Mouse (Mus musculus): ENCODE measurements around the gene Trim34b. TPM values are rescaled to one million over a fixed set of nuclear protein-coding genes. Genes with fewer than 3 reads are reported as not detected.
A peak's percentile ranks its signal among the peaks of the same experiment; 100 is the strongest.
"Not testable (repeated sequence)": the region's sequence is repeated elsewhere in the genome, so short reads cannot be mapped to it uniquely, and the experiment has no call there.

Trim34b gene
- polyA plus RNA-seq, 1 experiment from 2014 or later: not detected

- 83% methylated on average over 2 of the region's 4 CpGs for WGBS
- H3K27ac ChIP-seq (ENCODE audit: low read depth, low read length); H3K27me3 ChIP-seq (ENCODE audit: control insufficient read depth, insufficient read depth, low read length); H3K9ac ChIP-seq (ENCODE audit: low read length); H3K36me3 ChIP-seq (ENCODE audit: control insufficient read depth, insufficient read depth, low read length); H3K4me1 ChIP-seq (replicated peaks; ENCODE audit: control insufficient read depth, insufficient read depth, low read length); DNase-seq (ENCODE audit: low spot score); H3K9me3 ChIP-seq (ENCODE audit: control insufficient read depth, low read length); H3K4me2 ChIP-seq (ENCODE audit: low read depth, low read length, severe bottlenecking); ATAC-seq (replicated peaks; ENCODE audit: low FRiP score); H3K4me3 ChIP-seq (ENCODE audit: low read depth, low read length): not testable (repeated sequence)
Measured at GRCm38 (mm10) chr7:104340744-104341143, 11.5 kb downstream of the Trim34b start.

GRCm38 (mm10) chr7:104348043-104348442, 18.8 kb downstream of the Trim34b start:
- not testable (repeated sequence) for H3K9me3 ChIP-seq (ENCODE audit: control insufficient read depth, low read length); H3K9ac ChIP-seq (ENCODE audit: low read length); H3K36me3 ChIP-seq (ENCODE audit: control insufficient read depth, insufficient read depth, low read length); H3K4me3 ChIP-seq (ENCODE audit: low read depth, low read length); H3K4me1 ChIP-seq (replicated peaks; ENCODE audit: control insufficient read depth, insufficient read depth, low read length); H3K4me2 ChIP-seq (ENCODE audit: low read depth, low read length, severe bottlenecking); ATAC-seq (replicated peaks; ENCODE audit: low FRiP score); H3K27ac ChIP-seq (ENCODE audit: low read depth, low read length); H3K27me3 ChIP-seq (ENCODE audit: control insufficient read depth, insufficient read depth, low read length); DNase-seq (ENCODE audit: low spot score)
- WGBS: 91% methylated on average over 4 of the region's 4 CpGs

- peak; percentile 97 for ATAC-seq (replicated peaks; ENCODE audit: low FRiP score)
- peak; percentile 71 for DNase-seq (ENCODE audit: low spot score)
- H3K9me3 ChIP-seq (ENCODE audit: control insufficient read depth, low read length): no peaks in the 10 kb centered on the region
- peak within 1 kb of the TSS; percentile 45 for H3K4me2 ChIP-seq (ENCODE audit: low read depth, low read length, severe bottlenecking)
- WGBS: 10% methylated on average over 14 of the region's 14 CpGs
- no peaks in the 10 kb centered on the region for H3K27me3 ChIP-seq (ENCODE audit: control insufficient read depth, insufficient read depth, low read length)
- no peaks in the 10 kb centered on the region; the same call in 1 of the 2 replicates for H3K4me1 ChIP-seq (replicated peaks; ENCODE audit: control insufficient read depth, insufficient read depth, low read length)
- H3K36me3 ChIP-seq (ENCODE audit: control insufficient read depth, insufficient read depth, low read length): no peaks in the 10 kb centered on the region
- no peak within 1 kb of the TSS; the same call in 1 of the 2 replicates for H3K9ac ChIP-seq (ENCODE audit: low read length)
- H3K27ac ChIP-seq (ENCODE audit: low read depth, low read length): no peak within 1 kb of the TSS
- peak within 1 kb of the TSS; percentile 25; the same call in 1 of the 2 replicates for H3K4me3 ChIP-seq (ENCODE audit: low read depth, low read length)
Measured at GRCm38 (mm10) chr7:104352717-104353599, 23.7 kb downstream of the Trim34b start, which contains the start of gene Trim12c. Gene Trim12c (minus strand): TSS chr7:104353362.

- ATAC-seq (replicated peaks; ENCODE audit: low FRiP score) (no peak), DNase-seq (ENCODE audit: low spot score) (no peak)
- Histone ChIP-seq H3K4me2 (ENCODE audit: low read depth, low read length, severe bottlenecking) (no peak overlapping the region), H3K27me3 (ENCODE audit: control insufficient read depth, insufficient read depth, low read length) (no peaks in the 10 kb centered on the region), H3K9ac (ENCODE audit: low read length) (no peak overlapping the region), H3K36me3 (ENCODE audit: control insufficient read depth, insufficient read depth, low read length) (no peaks in the 10 kb centered on the region), H3K4me3 (ENCODE audit: low read depth, low read length) (no peak overlapping the region), H3K9me3 (ENCODE audit: control insufficient read depth, low read length) (no peaks in the 10 kb centered on the region), H3K4me1 (replicated peaks; ENCODE audit: control insufficient read depth, insufficient read depth, low read length) (no peaks in the 10 kb centered on the region; the same call in 1 of the 2 replicates), H3K27ac (ENCODE audit: low read depth, low read length) (no peak overlapping the region)
- WGBS: 75% methylated on average over 2 of the region's 2 CpGs
Measured at GRCm38 (mm10) chr7:104353600-104353967, 24.3 kb downstream of the Trim34b start.

- Histone ChIP-seq H3K27ac (ENCODE audit: low read depth, low read length) (no peak overlapping the region), H3K9me3 (ENCODE audit: control insufficient read depth, low read length) (no peaks in the 10 kb centered on the region), H3K4me1 (replicated peaks; ENCODE audit: control insufficient read depth, insufficient read depth, low read length) (no peaks in the 10 kb centered on the region), H3K4me3 (ENCODE audit: low read depth, low read length) (no peak overlapping the region), H3K27me3 (ENCODE audit: control insufficient read depth, insufficient read depth, low read length) (no peaks in the 10 kb centered on the region), H3K4me2 (ENCODE audit: low read depth, low read length, severe bottlenecking) (no peak overlapping the region), H3K36me3 (ENCODE audit: control insufficient read depth, insufficient read depth, low read length) (no peaks in the 10 kb centered on the region), H3K9ac (ENCODE audit: low read length) (no peak overlapping the region)
- DNase-seq (ENCODE audit: low spot score) (no peak), ATAC-seq (replicated peaks; ENCODE audit: low FRiP score) (no peak)
Measured at GRCm38 (mm10) chr7:104366339-104366738, 37.1 kb downstream of the Trim34b start.

GRCm38 (mm10) chr7:104369736-104370414, 40.6 kb downstream of the Trim34b start, which contains the start of gene Trim30b:
Gene Trim30b (minus strand): TSS chr7:104369884.
- DNase-seq (ENCODE audit: low spot score): no peak
- 67% methylated on average over 1 of the region's 1 CpGs for WGBS
- no peak within 1 kb of the TSS for H3K27ac ChIP-seq (ENCODE audit: low read depth, low read length)
- H3K9me3 ChIP-seq (ENCODE audit: control insufficient read depth, low read length): no peaks in the 10 kb centered on the region
- no peaks in the 10 kb centered on the region for H3K36me3 ChIP-seq (ENCODE audit: control insufficient read depth, insufficient read depth, low read length)
- H3K4me2 ChIP-seq (ENCODE audit: low read depth, low read length, severe bottlenecking): no peak within 1 kb of the TSS
- H3K27me3 ChIP-seq (ENCODE audit: control insufficient read depth, insufficient read depth, low read length): no peaks in the 10 kb centered on the region
- no peak within 1 kb of the TSS for H3K4me3 ChIP-seq (ENCODE audit: low read depth, low read length)
- ATAC-seq (replicated peaks; ENCODE audit: low FRiP score): no peak
- no peak within 1 kb of the TSS for H3K9ac ChIP-seq (ENCODE audit: low read length)
- no peaks in the 10 kb centered on the region for H3K4me1 ChIP-seq (replicated peaks; ENCODE audit: control insufficient read depth, insufficient read depth, low read length)

Other genes starting within 250 kb of the Trim34b start
- not detected in 2 replicates for gene Olfr645, start 244.0 kb upstream of the Trim34b start, polyA plus RNA-seq (2014; fragmentation: Nextera tagmentation; extraction: Ambion mirVana)
- gene Olfr646, start 224.6 kb upstream of the Trim34b start, polyA plus RNA-seq (2014; fragmentation: Nextera tagmentation; extraction: Ambion mirVana): not detected in 2 replicates
- not detected in 2 replicates for gene Ubqln5, start 199.6 kb upstream of the Trim34b start, polyA plus RNA-seq (2014; fragmentation: Nextera tagmentation; extraction: Ambion mirVana)
- gene Olfr643, start 192.1 kb upstream of the Trim34b start, polyA plus RNA-seq (2014; fragmentation: Nextera tagmentation; extraction: Ambion mirVana): not detected in 2 replicates
- not detected in 2 replicates for gene Ubqln3, start 186.2 kb upstream of the Trim34b start, polyA plus RNA-seq (2014; fragmentation: Nextera tagmentation; extraction: Ambion mirVana)
- not detected in 2 replicates for gene Ubqlnl, start 178.9 kb upstream of the Trim34b start, polyA plus RNA-seq (2014; fragmentation: Nextera tagmentation; extraction: Ambion mirVana)
- not detected in 2 replicates for gene Olfm5, start 164.6 kb upstream of the Trim34b start, polyA plus RNA-seq (2014; fragmentation: Nextera tagmentation; extraction: Ambion mirVana)
- 0.27 and 0.40 TPM in 2 replicates for gene Olfr648, start 146.1 kb upstream of the Trim34b start, polyA plus RNA-seq (2014; fragmentation: Nextera tagmentation; extraction: Ambion mirVana)
- gene Olfr649, start 133.5 kb upstream of the Trim34b start, polyA plus RNA-seq (2014; fragmentation: Nextera tagmentation; extraction: Ambion mirVana): not detected in 2 replicates
- gene Trim6, start 110.7 kb upstream of the Trim34b start, polyA plus RNA-seq (2014; fragmentation: Nextera tagmentation; extraction: Ambion mirVana): 2.7 and 3.3 TPM in 2 replicates
- gene Trim34a, start 85.0 kb upstream of the Trim34b start, polyA plus RNA-seq (2014; fragmentation: Nextera tagmentation; extraction: Ambion mirVana): 0.64 and 1.1 TPM in 2 replicates
- gene Trim5, start 41.4 kb upstream of the Trim34b start, polyA plus RNA-seq (2014; fragmentation: Nextera tagmentation; extraction: Ambion mirVana): 0.12 TPM in 1 of 2 replicates, not detected in the other
- 1.5 and 1.7 TPM in 2 replicates for gene Trim12a, start 14.0 kb upstream of the Trim34b start, polyA plus RNA-seq (2014; fragmentation: Nextera tagmentation; extraction: Ambion mirVana)
- gene Trim12c, start 23.9 kb downstream of the Trim34b start, polyA plus RNA-seq (2014; fragmentation: Nextera tagmentation; extraction: Ambion mirVana): 0.69 and 0.75 TPM in 2 replicates
- not detected in 2 replicates for gene Trim30b, start 40.4 kb downstream of the Trim34b start, polyA plus RNA-seq (2014; fragmentation: Nextera tagmentation; extraction: Ambion mirVana)
- 0.16 TPM in 1 of 2 replicates, not detected in the other for gene Trim30c, start 71.4 kb downstream of the Trim34b start, polyA plus RNA-seq (2014; fragmentation: Nextera tagmentation; extraction: Ambion mirVana)
- gene Trim30a, start 135.7 kb downstream of the Trim34b start, polyA plus RNA-seq (2014; fragmentation: Nextera tagmentation; extraction: Ambion mirVana): 0.33 and 0.45 TPM in 2 replicates
- 0.08 TPM in 1 of 2 replicates, not detected in the other for gene Trim30d, start 178.4 kb downstream of the Trim34b start, polyA plus RNA-seq (2014; fragmentation: Nextera tagmentation; extraction: Ambion mirVana)
- gene Olfr651, start 220.7 kb downstream of the Trim34b start, polyA plus RNA-seq (2014; fragmentation: Nextera tagmentation; extraction: Ambion mirVana): not detected in 2 replicates
- not detected in 2 replicates for gene Olfr652, start 231.4 kb downstream of the Trim34b start, polyA plus RNA-seq (2014; fragmentation: Nextera tagmentation; extraction: Ambion mirVana)
- gene Olfr653, start 247.8 kb downstream of the Trim34b start, polyA plus RNA-seq (2014; fragmentation: Nextera tagmentation; extraction: Ambion mirVana): not detected in 2 replicates

Data from forebrain, embryonic 11.5 days (tissue).